Mouse (Mus musculus) bone marrow, adult 2 months (tissue): ENCODE measurements around the gene Fgd6. TPM values are rescaled to one million over a fixed set of nuclear protein-coding genes. Genes with fewer than 3 reads are reported as not detected.

ENCODE experiments used
- H3K27ac ChIP-seq: fragments of 200-500 bp; 2 replicates; pipeline ENCODE4 v1.5.1; 2012; ENCODE audit warnings: low read depth, mild to moderate bottlenecking, control low read depth, inconsistent platforms, low read length; ENCODE audit not compliant: control insufficient read depth, poor library complexity, insufficient read depth
- H3K4me1 ChIP-seq: fragments of 200-500 bp; 2 replicates; pipeline ENCODE4 v1.6.1; 2011; ENCODE audit warnings: low read length; ENCODE audit not compliant: control insufficient read depth, insufficient read depth
- H3K4me3 ChIP-seq: fragments of 200-500 bp; replicated peaks from 2 replicates; pipeline ENCODE3; 2011; ENCODE audit warnings: mild to moderate bottlenecking, low read depth, low read length, control low read depth; ENCODE audit not compliant: control insufficient read depth
- CTCF ChIP-seq: fragments of 200-500 bp; IDR thresholded peaks from 2 replicates; pipeline ENCODE4 v1.5.1; 2011; ENCODE audit warnings: low read length, control low read depth; ENCODE audit not compliant: control insufficient read depth, insufficient read depth
- POLR2A ChIP-seq: fragments of 200-500 bp; IDR thresholded peaks from 2 replicates; pipeline ENCODE4 v1.6.1; 2011; ENCODE audit warnings: low read depth, mild to moderate bottlenecking, control low read depth, low read length, borderline replicate concordance; ENCODE audit not compliant: control insufficient read depth
- WGBS: fragments of 180-500 bp; shearing (Covaris S2); methylation state at CpG from one replicate; pipeline ENCODE4 v1.1.7; 2018; 5-methylcytosine and 5-hydroxymethylcytosine counted together
- polyA plus RNA-seq: library from polyadenylated mRNA; stranded (reverse); fragments of >200 nt; gene quantifications from 2 replicates; pipeline ENCODE4 v1.2.4, GENCODE M21; 2011; ENCODE audit warnings: low replicate concordance; ENCODE audit not compliant: missing spikeins, insufficient read depth, insufficient read length

The Fgd6 gene
- polyA plus RNA-seq, 1 experiment = 4.0 TPM

- Histone ChIP-seq H3K27ac (no peak overlapping the region), H3K4me1 (no peaks in the 10 kb centered on the region), H3K4me3 (no peak overlapping the region)
- TF ChIP-seq CTCF (peak; percentile 77), POLR2A (no peak)
- 32% methylated on average over 3 of the region's 3 CpGs for WGBS
Observed at GRCm38 (mm10) chr10:94013196-94013595, 22.6 kb upstream of the Fgd6 start.

GRCm38 (mm10) chr10:94014200-94014599 is 21.6 kb upstream of the Fgd6 start:
- TF ChIP-seq POLR2A (no peak), CTCF (no peak)
- WGBS = 13% methylated on average over 4 of the region's 4 CpGs
- no peak overlapping the region for H3K27ac ChIP-seq

GRCm38 (mm10) chr10:94017455-94017854 is 18.3 kb upstream of the Fgd6 start:
- TF ChIP-seq POLR2A = no peak
- no peak for TF ChIP-seq CTCF
- Histone ChIP-seq H3K27ac (no peak overlapping the region), H3K4me3 (no peak overlapping the region), H3K4me1 (no peaks in the 10 kb centered on the region)
- WGBS = 92% methylated on average over 8 of the region's 8 CpGs

More at GRCm38 (mm10) chr10:94014200-94014599, 21.6 kb upstream of the Fgd6 start:
- no peak overlapping the region for H3K4me3 ChIP-seq
- no peaks in the 10 kb centered on the region for H3K4me1 ChIP-seq

GRCm38 (mm10) chr10:94020587-94020986 is 15.2 kb upstream of the Fgd6 start:
- no peaks in the 10 kb centered on the region for H3K4me1 ChIP-seq
- 58% methylated on average over 5 of the region's 5 CpGs for WGBS
- H3K4me3 ChIP-seq = no peak overlapping the region
- no peak for TF ChIP-seq POLR2A
- no peak for TF ChIP-seq CTCF
- H3K27ac ChIP-seq = no peak overlapping the region

GRCm38 (mm10) chr10:94021059-94021458 is 14.7 kb upstream of the Fgd6 start:
- no peak for TF ChIP-seq CTCF
- no peak for TF ChIP-seq POLR2A
- 88% methylated on average over 4 of the region's 4 CpGs for WGBS
- no peak overlapping the region for H3K4me3 ChIP-seq
- H3K4me1 ChIP-seq = no peaks in the 10 kb centered on the region
- no peak overlapping the region for H3K27ac ChIP-seq

- no peaks in the 10 kb centered on the region for H3K4me1 ChIP-seq
- H3K27ac ChIP-seq = no peak overlapping the region
- H3K4me3 ChIP-seq = no peak overlapping the region
- TF ChIP-seq CTCF = no peak
- no peak for TF ChIP-seq POLR2A
- 88% methylated on average over 8 of the region's 8 CpGs for whole genome bisulfite sequencing
Observed at GRCm38 (mm10) chr10:94025079-94025478, 10.7 kb upstream of the Fgd6 start.

- WGBS = 86% methylated on average over 6 of the region's 6 CpGs
- no peak overlapping the region for H3K4me3 ChIP-seq
- no peaks in the 10 kb centered on the region for H3K4me1 ChIP-seq
- TF ChIP-seq POLR2A (no peak), CTCF (no peak)
- no peak overlapping the region for H3K27ac ChIP-seq
Observed at GRCm38 (mm10) chr10:94028493-94028892, 7.3 kb upstream of the Fgd6 start.

- no peak overlapping the region for H3K4me3 ChIP-seq
- no peak overlapping the region for H3K27ac ChIP-seq
- 85% methylated on average over 6 of the region's 6 CpGs for WGBS
Observed at GRCm38 (mm10) chr10:94031164-94031563, 4.6 kb upstream of the Fgd6 start.

More at GRCm38 (mm10) chr10:94031164-94031563, 4.6 kb upstream of the Fgd6 start:
- no peaks in the 10 kb centered on the region; the same call in 1 of the 2 replicates for H3K4me1 ChIP-seq
- TF ChIP-seq CTCF = no peak
- TF ChIP-seq POLR2A = no peak
